Mouse (Mus musculus) myocyte (in vitro differentiated cells): ENCODE data around the gene Ninl. TPM values are rescaled to one million over a fixed set of nuclear protein-coding genes. Genes with fewer than 3 reads are reported as not detected.

ENCODE experiments used
- H3K27me3 ChIP-seq: one replicate; pipeline ENCODE4 v1.6.1; 2011; ENCODE audit not compliant: control insufficient read depth, insufficient read depth, insufficient read length
- H3K36me3 ChIP-seq: one replicate; pipeline ENCODE4 v1.6.1; 2011; ENCODE audit not compliant: control insufficient read depth, insufficient read depth
- H3K4me2 ChIP-seq: one replicate; pipeline ENCODE4 v1.6.1; 2011; ENCODE audit warnings: low read depth, control low read depth
- H3K4me3 ChIP-seq: one replicate; pipeline ENCODE4 v1.5.1; 2011; ENCODE audit warnings: mild to moderate bottlenecking, control low read depth, moderate library complexity
- H3K79me2 ChIP-seq: one replicate; pipeline ENCODE4 v1.6.1; 2011; ENCODE audit not compliant: control insufficient read depth, insufficient read depth
- H3ac ChIP-seq: one replicate; pipeline ENCODE4 v1.6.1; 2011; ENCODE audit not compliant: control insufficient read depth, insufficient read length
- CEBPB ChIP-seq: IDR thresholded peaks from 2 replicates; pipeline ENCODE4 v1.6.1; 2011; ENCODE audit warnings: mild to moderate bottlenecking, moderate library complexity; ENCODE audit not compliant: poor library complexity, insufficient read depth, severe bottlenecking
- E2F4 ChIP-seq: IDR thresholded peaks from one replicate; pipeline ENCODE4 v1.6.1; 2011; ENCODE audit warnings: mild to moderate bottlenecking, control low read depth, moderate library complexity; ENCODE audit not compliant: insufficient read depth
- MAX ChIP-seq: IDR thresholded peaks from one replicate; pipeline ENCODE4 v1.6.1; 2011; ENCODE audit warnings: low read depth, mild to moderate bottlenecking, control low read depth
- MYOD1 ChIP-seq, 3 experiments: IDR thresholded peaks; one replicate each; pipeline ENCODE4 v1.6.1; 2011; ENCODE audit warnings: control low read depth in 2 of 3, low read depth in 2 of 3, mild to moderate bottlenecking in 2 of 3, moderate library complexity in 1 of 3; ENCODE audit not compliant: insufficient read length in 2 of 3, control insufficient read depth in 1 of 3
- MYOG ChIP-seq, 3 experiments: IDR thresholded peaks; one replicate each; pipeline ENCODE4 v1.6.1; 2011; ENCODE audit warnings: control low read depth in 2 of 3, low read depth in 2 of 3, mild to moderate bottlenecking in 2 of 3; ENCODE audit not compliant: insufficient read length in 2 of 3, control insufficient read depth in 1 of 3, insufficient read depth in 1 of 3
- POLR2A ChIP-seq: IDR thresholded peaks from one replicate; pipeline ENCODE4 v1.6.1; 2011; ENCODE audit warnings: low read depth, mild to moderate bottlenecking, control low read depth, moderate library complexity; ENCODE audit not compliant: insufficient read length
- POLR2AphosphoS2 ChIP-seq: IDR thresholded peaks from one replicate; pipeline ENCODE4 v1.6.1; 2011; ENCODE audit warnings: low read depth, control low read depth; ENCODE audit not compliant: insufficient read length
- REST ChIP-seq: IDR thresholded peaks from one replicate; pipeline ENCODE4 v1.6.1; 2011; ENCODE audit warnings: mild to moderate bottlenecking, control low read depth, moderate library complexity; ENCODE audit not compliant: insufficient read depth, insufficient read length
- SRF ChIP-seq: IDR thresholded peaks from one replicate; pipeline ENCODE4 v1.6.1; 2011; ENCODE audit warnings: low read depth; ENCODE audit not compliant: control insufficient read depth, insufficient read length
- TCF12 ChIP-seq: IDR thresholded peaks from one replicate; pipeline ENCODE4 v1.6.1; 2011; ENCODE audit warnings: mild to moderate bottlenecking, control low read depth; ENCODE audit not compliant: poor library complexity, insufficient read depth, severe bottlenecking
- TCF3 ChIP-seq: IDR thresholded peaks from one replicate; pipeline ENCODE4 v1.6.1; 2011; ENCODE audit warnings: low read depth, control low read depth; ENCODE audit not compliant: insufficient read length
- USF1 ChIP-seq: IDR thresholded peaks from one replicate; pipeline ENCODE4 v1.6.1; 2011; ENCODE audit warnings: low read depth, mild to moderate bottlenecking, control low read depth, moderate library complexity
- polyA plus RNA-seq: library from polyadenylated mRNA; unstranded; fragments of >200 nt; fragmentation: generic; extraction: Trizol; gene quantifications from one replicate; pipeline ENCODE4 v1.2.1, GENCODE M21; 2012; ENCODE audit warnings: missing spikeins

The Ninl gene
- polyA plus RNA-seq, 1 experiment: 2.2 TPM

GRCm38 (mm10) chr2:150990506-150990905 is 48.7 kb downstream of the Ninl start:
- H3K4me2 ChIP-seq: no peak overlapping the region
- no peak overlapping the region for H3ac ChIP-seq
- H3K4me3 ChIP-seq: no peak overlapping the region
- H3K36me3 ChIP-seq: no peaks in the 10 kb centered on the region
- peaks cover 3% of the 10 kb centered on the region for H3K79me2 ChIP-seq
- H3K27me3 ChIP-seq: no peaks in the 10 kb centered on the region
- no peak for TF ChIP-seq TCF12
- no peak for TF ChIP-seq POLR2A
- no peak for TF ChIP-seq USF1
- TF ChIP-seq MAX: no peak
- no peak for TF ChIP-seq REST
- TF ChIP-seq CEBPB: no peak
- no peak for TF ChIP-seq POLR2AphosphoS2
- no peak for TF ChIP-seq E2F4
- TF ChIP-seq MYOG (IDR thresholded peaks at IDR 0.05; ENCODE audit: control insufficient read depth in 1 of 3, insufficient read depth in 1 of 3, insufficient read length in 2 of 3, low read depth in 2 of 3): no peak
- TF ChIP-seq TCF3: no peak
- no peak for TF ChIP-seq SRF
- TF ChIP-seq MYOD1 (IDR thresholded peaks at IDR 0.05; ENCODE audit: control insufficient read depth in 1 of 3, insufficient read length in 2 of 3, low read depth in 2 of 3): no peak

- H3K27me3 ChIP-seq: no peaks in the 10 kb centered on the region
- H3K79me2 ChIP-seq: peaks cover 3% of the 10 kb centered on the region
- no peak overlapping the region for H3ac ChIP-seq
- no peaks in the 10 kb centered on the region for H3K36me3 ChIP-seq
- no peak overlapping the region for H3K4me2 ChIP-seq
- no peak for TF ChIP-seq POLR2AphosphoS2
- no peak for TF ChIP-seq CEBPB
- TF ChIP-seq POLR2A: no peak
- no peak for TF ChIP-seq TCF3
- no peak for TF ChIP-seq MAX
- H3K4me3 ChIP-seq: no peak overlapping the region
Measured at GRCm38 (mm10) chr2:150985359-150985758, 53.8 kb downstream of the Ninl start.

- TF ChIP-seq POLR2AphosphoS2 (no peak), CEBPB (no peak), REST (no peak), MAX (no peak), POLR2A (no peak), TCF12 (no peak), USF1 (no peak), MYOG (IDR thresholded peaks at IDR 0.05; ENCODE audit: control insufficient read depth in 1 of 3, insufficient read depth in 1 of 3, insufficient read length in 2 of 3, low read depth in 2 of 3) (no peak)
- Histone ChIP-seq H3K79me2 (no peaks in the 10 kb centered on the region), H3ac (no peak overlapping the region), H3K4me3 (no peak overlapping the region), H3K27me3 (no peaks in the 10 kb centered on the region), H3K4me2 (no peak overlapping the region), H3K36me3 (no peaks in the 10 kb centered on the region)
Measured at GRCm38 (mm10) chr2:150982051-150982450, 57.1 kb downstream of the Ninl start.

- Histone ChIP-seq H3K79me2 (no peaks in the 10 kb centered on the region), H3K27me3 (no peaks in the 10 kb centered on the region), H3K4me2 (no peak overlapping the region), H3K4me3 (no peak overlapping the region), H3ac (no peak overlapping the region), H3K36me3 (no peaks in the 10 kb centered on the region)
- TF ChIP-seq REST (no peak), TCF12 (no peak), CEBPB (no peak), SRF (no peak), POLR2A (no peak), TCF3 (no peak), POLR2AphosphoS2 (no peak), USF1 (no peak), E2F4 (no peak), MYOG (IDR thresholded peaks at IDR 0.05; ENCODE audit: control insufficient read depth in 1 of 3, insufficient read depth in 1 of 3, insufficient read length in 2 of 3, low read depth in 2 of 3) (no peak), MYOD1 (IDR thresholded peaks at IDR 0.05; ENCODE audit: control insufficient read depth in 1 of 3, insufficient read length in 2 of 3, low read depth in 2 of 3) (no peak), MAX (no peak)
Measured at GRCm38 (mm10) chr2:150981524-150981923, 57.7 kb downstream of the Ninl start.

- Histone ChIP-seq H3K36me3 (no peaks in the 10 kb centered on the region), H3K4me3 (no peak overlapping the region), H3ac (no peak overlapping the region), H3K4me2 (no peak overlapping the region), H3K79me2 (no peaks in the 10 kb centered on the region), H3K27me3 (no peaks in the 10 kb centered on the region)
- TF ChIP-seq POLR2A: no peak
- peak in 2 of 3 experiments; percentile 23 to 71 for TF ChIP-seq MYOG (IDR thresholded peaks at IDR 0.05; ENCODE audit: control insufficient read depth in 1 of 3, insufficient read depth in 1 of 3, insufficient read length in 2 of 3, low read depth in 2 of 3)
- no peak for TF ChIP-seq MAX
- TF ChIP-seq MYOD1 (IDR thresholded peaks at IDR 0.05; ENCODE audit: control insufficient read depth in 1 of 3, insufficient read length in 2 of 3, low read depth in 2 of 3): peak in 2 of 3 experiments; percentile 53 to 73
- TF ChIP-seq TCF3: peak; percentile 33
- no peak for TF ChIP-seq SRF
Measured at GRCm38 (mm10) chr2:150979861-150980620, 59.1 kb downstream of the Ninl start.
